Mouse (Mus musculus) forebrain, embryonic 15.5 days (tissue): ENCODE results near the gene Gm48551. TPM values are rescaled to one million over a fixed set of nuclear protein-coding genes. Genes with fewer than 3 reads are reported as not detected.

Experiments used
- ATAC-seq: fragments of 200-750 bp; cut with Nextera tagmentation; replicated peaks from 2 replicates; pipeline ENCODE4 v1.8.0; 2017; ENCODE audit warnings: mild to moderate bottlenecking, moderate TSS enrichment, moderate library complexity
- H3K27ac ChIP-seq: fragments of 300-500 bp; sonication (generic); replicated peaks from 2 replicates; pipeline ENCODE4 v1.5.1; 2015; ENCODE audit warnings: mild to moderate bottlenecking, inconsistent platforms
- H3K27me3 ChIP-seq: fragments of 300-500 bp; sonication (generic); 2 replicates; pipeline ENCODE4 v1.6.1; 2015; ENCODE audit warnings: inconsistent platforms
- H3K36me3 ChIP-seq: fragments of 300-500 bp; sonication (generic); 2 replicates; pipeline ENCODE4 v1.6.1; 2015; ENCODE audit warnings: mild to moderate bottlenecking, inconsistent platforms
- H3K4me1 ChIP-seq: fragments of 300-500 bp; sonication (generic); 2 replicates; pipeline ENCODE4 v1.6.1; 2015; ENCODE audit warnings: inconsistent platforms
- H3K4me2 ChIP-seq: fragments of 300-500 bp; sonication (generic); replicated peaks from 2 replicates; pipeline ENCODE4 v1.6.1; 2015; ENCODE audit warnings: mild to moderate bottlenecking, inconsistent platforms
- H3K4me3 ChIP-seq: fragments of 300-500 bp; sonication (generic); 2 replicates; pipeline ENCODE4 v1.5.1; 2015; ENCODE audit warnings: mild to moderate bottlenecking, inconsistent platforms
- H3K9ac ChIP-seq: fragments of 300-500 bp; sonication (generic); replicated peaks from 2 replicates; pipeline ENCODE4 v1.6.1; 2015; ENCODE audit warnings: mild to moderate bottlenecking, inconsistent platforms
- H3K9me3 ChIP-seq: fragments of 300-500 bp; sonication (generic); 2 replicates; pipeline ENCODE4 v1.6.1; 2016; ENCODE audit warnings: inconsistent platforms
- WGBS: fragments of 180-500 bp; shearing (Covaris S2); methylation state at CpG from one replicate; pipeline ENCODE4 v1.1.7; 2015; ENCODE audit warnings: mixed read lengths; 5-methylcytosine and 5-hydroxymethylcytosine counted together
- polyA plus RNA-seq: library from polyadenylated mRNA; unstranded; fragments of >200 nt; fragmentation: Nextera tagmentation; extraction: Ambion mirVana; gene quantifications from 2 replicates; pipeline ENCODE4 v1.2.1, GENCODE M21; 2015

The Gm48551 gene
- polyA plus RNA-seq, 1 experiment from 2014 or later: 6.6 TPM

DNA sequence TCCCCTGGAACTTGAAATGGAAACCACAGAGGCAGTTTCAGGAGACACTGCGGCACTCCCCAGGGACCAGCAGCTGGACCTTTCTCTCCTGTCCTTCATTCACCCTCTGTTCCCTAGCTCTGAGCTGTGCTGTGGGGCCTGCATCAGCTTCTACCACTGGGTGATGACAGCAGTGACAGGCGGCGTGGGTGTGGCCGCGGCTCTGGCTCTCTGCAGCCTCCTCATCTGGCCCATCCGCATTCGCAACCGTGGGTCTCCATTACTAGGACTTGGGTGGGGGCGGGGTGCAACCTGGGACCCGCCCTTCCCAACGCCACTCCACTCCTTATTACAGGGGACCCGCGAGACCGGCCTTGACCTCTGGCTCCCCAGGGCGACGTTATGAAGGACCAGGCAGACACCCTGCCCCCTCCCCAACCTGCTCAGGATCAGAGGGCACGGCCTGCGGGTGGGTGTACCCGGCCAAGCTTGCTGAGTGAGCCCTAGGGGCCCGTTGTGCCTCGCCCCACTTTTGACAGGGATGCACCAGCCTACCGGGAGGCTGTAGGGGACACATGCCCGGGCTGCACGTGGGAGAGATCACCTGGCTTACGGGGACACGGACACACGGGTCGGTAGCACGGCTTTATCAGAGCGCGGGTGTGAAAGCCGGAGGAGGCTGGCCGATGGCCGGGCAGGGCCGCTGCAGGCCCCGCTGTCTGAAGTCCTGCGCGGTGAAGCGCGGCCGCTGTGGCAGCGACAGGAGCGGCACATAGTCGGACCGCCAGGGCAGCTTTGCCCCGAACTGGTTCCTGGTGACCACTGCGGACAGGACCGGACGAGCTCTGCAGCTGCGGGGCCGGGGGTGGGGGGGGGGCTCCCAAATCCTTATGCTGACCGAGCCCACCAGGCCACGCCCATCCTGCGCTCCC, 20.6 kb upstream of the Gm48551 start:
- H3K4me2 ChIP-seq: peak overlapping the region; percentile 46
- H3K4me1 ChIP-seq: peaks cover 21% of the 10 kb centered on the region
- H3K9ac ChIP-seq: 0 out of 2 replicates have a peak overlapping the region, but pooled peaks have one; percentile 8
- no peaks in the 10 kb centered on the region for H3K9me3 ChIP-seq
- no peak for ATAC-seq
- WGBS: 11% methylated on average over 54 of the region's 54 CpGs
- H3K36me3 ChIP-seq: peaks cover 26% of the 10 kb centered on the region
- H3K4me3 ChIP-seq: peak overlapping the region; percentile 28
- H3K27ac ChIP-seq: no peak overlapping the region
- H3K27me3 ChIP-seq: peaks cover 22% of the 10 kb centered on the region

DNA sequence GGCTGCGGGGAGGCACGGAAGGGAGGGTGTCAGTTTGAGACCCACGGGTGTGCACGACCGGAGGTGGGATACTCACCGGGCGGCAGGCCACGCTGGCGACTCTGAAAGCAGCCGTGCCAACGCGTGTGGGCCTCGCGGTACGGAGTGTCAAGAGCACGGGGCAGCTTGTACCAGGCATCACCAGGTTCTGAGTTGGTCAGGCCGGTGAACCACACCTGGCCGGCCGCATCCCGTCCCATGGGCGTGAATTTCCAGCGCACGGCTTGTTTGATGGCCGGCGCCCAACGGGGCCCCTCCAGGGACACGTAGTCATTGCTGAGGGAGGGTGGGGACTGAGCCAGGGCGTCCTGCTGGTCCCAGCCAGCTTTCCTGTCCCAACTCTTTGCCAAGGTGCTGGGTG, 19.6 kb upstream of the Gm48551 start:
- no peak for ATAC-seq
- H3K27ac ChIP-seq: no peak overlapping the region
- 6% methylated on average over 28 of the region's 28 CpGs for WGBS
- peaks cover 22% of the 10 kb centered on the region for H3K27me3 ChIP-seq
- no peaks in the 10 kb centered on the region for H3K9me3 ChIP-seq
- peak overlapping the region; percentile 46 for H3K4me2 ChIP-seq
- peaks cover 19% of the 10 kb centered on the region for H3K4me1 ChIP-seq
- H3K4me3 ChIP-seq: peak overlapping the region; percentile 28
- H3K36me3 ChIP-seq: peaks cover 35% of the 10 kb centered on the region
- H3K9ac ChIP-seq: peak overlapping the region; percentile 8; the same call in 1 of the 2 replicates

DNA sequence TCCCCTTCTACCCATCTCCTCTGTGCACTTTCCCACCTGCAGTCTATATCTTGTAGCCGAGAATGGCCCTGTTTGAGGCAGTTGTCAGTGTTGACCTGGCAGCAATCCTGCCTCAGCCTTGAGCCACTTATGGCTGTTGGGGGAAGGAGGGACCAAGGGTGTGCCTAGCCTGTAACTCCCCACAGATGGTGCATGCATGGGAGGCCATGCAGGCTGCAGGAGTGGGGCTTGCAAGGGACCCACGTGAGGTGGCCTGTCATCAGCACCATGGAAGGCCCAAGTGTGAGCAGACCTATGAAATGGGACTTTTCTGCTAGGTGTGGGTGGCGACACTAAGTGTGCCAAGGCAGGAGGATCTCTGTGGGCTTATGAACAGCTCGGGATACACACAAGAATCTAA, 19.2 kb upstream of the Gm48551 start:
- Histone ChIP-seq H3K4me2 (no peak overlapping the region), H3K4me1 (peaks cover 19% of the 10 kb centered on the region), H3K9ac (no peak overlapping the region), H3K9me3 (no peaks in the 10 kb centered on the region), H3K4me3 (no peak overlapping the region), H3K27ac (no peak overlapping the region), H3K36me3 (peaks cover 39% of the 10 kb centered on the region), H3K27me3 (peaks cover 22% of the 10 kb centered on the region)
- 34% methylated on average over 4 of the region's 4 CpGs for WGBS
- ATAC-seq: no peak

DNA sequence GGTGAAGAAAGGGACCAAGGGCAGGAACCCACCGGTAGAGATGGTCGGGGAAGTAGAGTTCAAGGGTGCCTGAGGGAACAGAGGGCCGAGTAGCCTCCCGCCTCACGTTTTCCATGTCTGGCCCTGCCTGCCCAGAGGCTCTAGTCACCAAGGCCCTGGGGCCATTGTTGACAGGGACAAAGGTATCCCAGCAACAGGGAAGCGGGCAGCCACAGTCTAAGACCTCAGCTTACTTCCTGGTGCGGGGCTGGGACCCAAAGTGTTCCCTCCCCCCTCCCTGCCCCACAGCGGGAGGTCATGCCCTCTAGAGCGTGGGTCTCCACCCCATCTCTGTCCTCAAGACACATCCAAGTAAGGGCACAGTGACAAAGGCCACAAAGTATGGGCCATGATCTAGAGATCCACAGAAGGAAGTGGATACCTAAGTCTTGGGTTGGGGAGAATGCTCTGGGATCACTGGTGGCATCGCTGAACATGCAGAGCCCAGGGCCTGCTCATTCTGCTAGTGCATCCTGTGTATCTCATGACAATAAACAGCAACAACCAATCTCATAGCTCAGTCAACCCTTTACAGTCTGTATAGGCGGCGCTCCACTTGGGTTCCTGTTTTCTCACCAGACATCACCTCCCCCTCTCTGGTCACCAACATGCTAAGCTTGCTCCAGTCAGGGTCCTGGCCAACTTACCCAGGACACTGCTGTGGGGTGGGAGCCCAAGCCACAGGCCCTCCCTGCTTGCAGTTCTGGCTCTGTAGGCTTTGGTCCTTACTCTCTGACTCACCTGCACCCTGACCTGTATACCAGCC, 18.4 kb upstream of the Gm48551 start, which contains the start of gene 4930404N11Rik:
4930404N11Rik (minus strand) TSS at position 145 of the 805 bp plus-strand sequence.
- H3K4me1 ChIP-seq: peaks cover 19% of the 10 kb centered on the region
- H3K27ac ChIP-seq: no peak within 1 kb of the TSS
- no peaks in the 10 kb centered on the region for H3K9me3 ChIP-seq
- peak within 1 kb of the TSS; percentile 28 for H3K4me3 ChIP-seq
- peak within 1 kb of the TSS; percentile 46 for H3K4me2 ChIP-seq
- ATAC-seq: no peak
- H3K27me3 ChIP-seq: peaks cover 22% of the 10 kb centered on the region
- H3K9ac ChIP-seq: peak within 1 kb of the TSS; percentile 8; the same call in 1 of the 2 replicates
- peaks cover 47% of the 10 kb centered on the region for H3K36me3 ChIP-seq
- WGBS: 20% methylated on average over 12 of the region's 12 CpGs

DNA sequence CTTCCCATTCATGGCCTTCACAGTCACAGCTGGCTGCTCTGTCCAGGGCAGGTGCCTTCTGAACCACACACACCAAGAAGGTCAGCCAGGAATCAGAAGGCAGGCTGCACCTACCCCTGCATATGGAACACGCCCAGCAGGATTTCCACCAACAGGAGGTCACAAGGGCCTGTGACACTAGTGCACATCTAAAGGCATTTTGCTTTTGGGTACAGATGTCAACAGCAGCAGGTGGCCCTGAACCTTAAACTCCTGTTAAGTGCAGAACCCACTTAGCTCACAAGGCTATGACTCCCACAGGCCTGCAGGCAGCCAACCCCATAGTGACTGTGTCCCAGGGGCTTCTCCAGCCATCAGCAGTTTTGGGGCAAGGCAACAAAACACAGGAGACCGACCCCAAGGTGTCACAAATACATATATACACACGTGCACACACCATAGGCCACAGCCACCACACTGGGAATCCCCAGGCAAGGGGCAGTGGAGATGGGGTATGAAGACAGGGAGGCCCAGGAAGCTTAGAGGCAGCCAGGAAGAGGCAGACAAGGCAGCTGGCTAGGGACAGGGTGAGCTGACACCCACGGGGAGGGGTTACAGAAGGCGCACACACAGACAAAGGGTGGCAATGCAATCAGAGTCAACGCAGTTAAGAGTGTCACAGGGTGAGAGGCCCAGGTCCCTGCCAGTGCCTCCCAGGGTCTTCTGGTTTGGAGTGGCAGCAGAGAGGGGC, 17.6 kb upstream of the Gm48551 start:
- ATAC-seq: no peak
- Histone ChIP-seq H3K9ac (no peak overlapping the region), H3K4me3 (no peak overlapping the region), H3K27me3 (peaks cover 22% of the 10 kb centered on the region), H3K9me3 (no peaks in the 10 kb centered on the region), H3K4me2 (no peak overlapping the region), H3K27ac (no peak overlapping the region), H3K36me3 (peaks cover 52% of the 10 kb centered on the region), H3K4me1 (peaks cover 19% of the 10 kb centered on the region)
- WGBS: 81% methylated on average over 6 of the region's 6 CpGs

DNA sequence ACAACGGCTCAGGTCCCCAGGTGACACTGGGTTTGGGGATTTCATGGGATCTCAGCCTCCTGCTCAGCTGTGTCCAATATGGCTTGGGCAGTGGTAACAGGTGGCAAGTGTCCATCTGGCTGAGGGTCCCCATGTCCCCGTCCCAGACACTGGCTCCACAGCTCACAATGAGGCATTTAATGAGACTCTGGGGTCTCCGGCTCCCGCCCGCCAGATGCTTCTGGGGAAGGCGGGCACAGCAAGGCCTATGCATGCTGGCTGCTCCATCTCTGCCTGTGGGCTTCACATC, 17.1 kb upstream of the Gm48551 start:
- Histone ChIP-seq H3K27me3 (peaks cover 22% of the 10 kb centered on the region), H3K27ac (no peak overlapping the region), H3K4me1 (peaks cover 19% of the 10 kb centered on the region), H3K36me3 (peaks cover 52% of the 10 kb centered on the region), H3K9me3 (no peaks in the 10 kb centered on the region), H3K4me3 (no peak overlapping the region), H3K9ac (no peak overlapping the region), H3K4me2 (no peak overlapping the region)
- ATAC-seq: no peak
- WGBS: 69% methylated on average over 6 of the region's 6 CpGs

DNA sequence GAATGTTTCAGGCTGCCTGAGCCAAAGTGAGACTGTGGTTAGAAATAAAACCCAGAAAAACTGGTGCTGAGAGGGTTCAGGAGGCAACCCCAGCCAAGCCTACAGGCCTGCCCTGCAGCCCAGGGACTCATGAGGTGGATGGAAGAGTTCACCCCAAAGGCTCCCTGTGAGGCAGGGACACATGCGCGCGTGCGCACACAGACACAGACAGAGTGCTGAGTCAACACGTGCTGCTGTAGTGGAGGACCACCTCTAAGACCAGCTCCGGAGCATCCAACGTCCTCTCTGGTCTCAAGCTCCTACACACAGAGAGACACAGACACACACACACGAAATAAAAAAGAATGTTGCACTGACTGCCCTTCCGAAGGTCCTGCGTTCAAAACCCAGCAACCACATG, 8.9 kb upstream of the Gm48551 start:
- Histone ChIP-seq H3K4me3 (no peak overlapping the region), H3K36me3 (peaks cover 18% of the 10 kb centered on the region), H3K4me1 (peaks cover 31% of the 10 kb centered on the region), H3K9me3 (no peaks in the 10 kb centered on the region), H3K27ac (no peak overlapping the region), H3K9ac (no peak overlapping the region), H3K4me2 (no peak overlapping the region), H3K27me3 (no peaks in the 10 kb centered on the region)
- WGBS: 92% methylated on average over 10 of the region's 10 CpGs
- ATAC-seq: no peak

DNA sequence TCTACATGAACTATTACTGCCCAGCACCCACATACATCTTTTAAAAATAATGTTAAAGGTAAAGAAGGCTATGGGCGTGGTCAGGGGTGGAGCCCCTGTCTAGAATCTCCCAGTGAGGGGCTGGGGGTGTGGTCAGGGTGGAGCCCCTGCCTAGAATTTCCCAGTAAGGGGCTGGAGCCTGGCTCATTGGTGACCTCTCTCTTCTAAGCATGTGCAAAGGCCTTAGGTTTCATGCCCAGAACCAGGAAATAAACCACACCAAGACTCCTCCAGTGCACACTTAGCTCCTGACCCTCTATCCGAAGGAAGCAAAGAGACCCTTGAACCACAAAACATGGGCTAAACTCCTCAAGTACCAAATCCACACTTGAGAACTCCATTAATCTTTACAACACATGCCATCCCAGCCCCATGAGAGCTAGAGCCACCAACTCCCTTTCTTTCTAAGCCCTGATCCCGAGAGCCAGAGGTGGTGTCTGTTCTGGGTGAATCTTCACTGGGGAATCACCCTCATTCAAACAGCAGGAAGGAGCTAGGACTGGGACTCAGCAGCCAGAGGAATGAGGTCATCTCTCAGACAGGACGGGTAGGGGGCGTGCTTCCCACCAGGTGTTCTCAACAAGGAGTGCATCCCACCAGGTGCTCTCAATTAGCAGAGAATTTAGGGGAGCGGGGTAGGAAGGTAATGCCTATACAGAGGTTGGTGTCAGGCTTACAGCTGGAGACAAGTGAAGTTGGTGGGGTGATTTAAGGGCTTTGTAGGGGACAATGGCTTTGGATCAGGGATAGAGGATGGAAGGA, 7.5 kb upstream of the Gm48551 start:
- Histone ChIP-seq H3K9me3 (no peaks in the 10 kb centered on the region), H3K36me3 (peaks cover 8% of the 10 kb centered on the region; the same call in 1 of the 2 replicates), H3K4me2 (peak overlapping the region; percentile 86), H3K4me3 (peak overlapping the region; percentile 91), H3K27ac (no peak overlapping the region), H3K27me3 (no peaks in the 10 kb centered on the region), H3K4me1 (peaks cover 31% of the 10 kb centered on the region), H3K9ac (peak overlapping the region; percentile 93; the same call in 1 of the 2 replicates)
- WGBS: 42% methylated on average over 6 of the region's 6 CpGs
- no peak for ATAC-seq

DNA sequence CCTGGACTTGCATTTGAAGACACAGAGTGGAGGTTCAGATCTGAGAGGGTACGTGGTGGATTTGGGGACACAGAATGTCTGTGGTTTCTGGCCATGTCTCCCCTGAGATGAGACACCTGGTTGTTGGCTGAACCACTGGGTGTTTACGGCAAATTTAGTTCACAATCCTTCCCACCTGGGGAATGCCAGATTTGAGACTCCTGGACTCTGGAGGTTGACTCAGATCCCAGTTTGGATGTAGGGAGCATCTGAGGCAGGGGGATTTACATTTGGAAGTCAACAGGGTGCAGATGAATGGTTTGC, 7.0 kb upstream of the Gm48551 start:
- 66% methylated on average over 2 of the region's 2 CpGs for WGBS
- Histone ChIP-seq H3K4me1 (peaks cover 31% of the 10 kb centered on the region), H3K4me3 (peak overlapping the region; percentile 91), H3K27ac (no peak overlapping the region), H3K9ac (peak overlapping the region; percentile 93), H3K9me3 (no peaks in the 10 kb centered on the region), H3K36me3 (peaks cover 8% of the 10 kb centered on the region; the same call in 1 of the 2 replicates), H3K27me3 (no peaks in the 10 kb centered on the region), H3K4me2 (peak overlapping the region; percentile 86)
- no peak for ATAC-seq

DNA sequence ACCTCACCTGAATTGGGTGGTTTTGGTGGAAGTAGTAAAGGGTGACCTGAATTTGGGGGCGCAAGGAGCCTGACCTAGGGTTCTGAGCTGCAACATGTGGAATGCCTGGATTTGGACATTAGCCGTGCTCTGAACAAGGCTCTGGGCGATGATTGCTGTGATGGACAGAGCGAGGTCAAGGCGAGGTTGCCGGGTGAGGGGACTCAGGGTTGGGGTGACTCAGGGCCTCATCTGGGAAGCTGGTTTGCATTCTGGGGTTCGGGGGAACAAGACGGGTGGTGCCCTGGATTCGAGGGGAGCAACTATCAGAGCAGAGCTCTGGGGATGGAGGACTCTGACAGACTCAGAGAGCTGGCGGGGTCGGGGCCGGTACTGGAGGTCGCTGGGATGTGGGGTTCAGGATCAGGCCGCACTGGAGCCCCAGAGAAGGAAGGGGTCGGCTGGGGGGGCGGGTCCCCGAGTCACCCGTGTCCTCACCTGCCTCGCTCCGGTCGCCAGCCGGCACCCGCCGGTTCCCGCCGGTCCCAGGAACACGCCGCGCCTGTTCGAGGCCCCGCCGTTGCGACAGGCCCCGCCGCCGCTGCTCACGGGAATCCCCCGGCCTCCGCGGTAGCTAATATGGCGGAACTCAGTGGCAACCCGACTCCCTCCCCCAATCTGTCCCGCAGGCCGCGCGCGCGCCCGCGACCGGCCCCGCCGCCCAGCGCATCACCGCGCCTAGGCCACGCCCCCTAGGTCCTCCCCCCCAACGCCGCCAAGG, 6.3 kb upstream of the Gm48551 start, which contains the start of gene Fzr1:
Fzr1 (minus strand) TSS at position 724 of the 760 bp plus-strand sequence.
- H3K27ac ChIP-seq: peak within 1 kb of the TSS; percentile 83
- peak; percentile 64 for ATAC-seq
- WGBS: 2% methylated on average over 50 of the region's 59 CpGs
- no peaks in the 10 kb centered on the region for H3K27me3 ChIP-seq
- no peaks in the 10 kb centered on the region for H3K9me3 ChIP-seq
- H3K9ac ChIP-seq: peak within 1 kb of the TSS; percentile 93
- H3K4me3 ChIP-seq: peak within 1 kb of the TSS; percentile 91
- peaks cover 31% of the 10 kb centered on the region for H3K4me1 ChIP-seq
- peak within 1 kb of the TSS; percentile 86 for H3K4me2 ChIP-seq
- H3K36me3 ChIP-seq: peaks cover 8% of the 10 kb centered on the region; the same call in 1 of the 2 replicates
